11 mouse cellular contexts compared by ENCODE assay signal in the genomic region with DNA sequence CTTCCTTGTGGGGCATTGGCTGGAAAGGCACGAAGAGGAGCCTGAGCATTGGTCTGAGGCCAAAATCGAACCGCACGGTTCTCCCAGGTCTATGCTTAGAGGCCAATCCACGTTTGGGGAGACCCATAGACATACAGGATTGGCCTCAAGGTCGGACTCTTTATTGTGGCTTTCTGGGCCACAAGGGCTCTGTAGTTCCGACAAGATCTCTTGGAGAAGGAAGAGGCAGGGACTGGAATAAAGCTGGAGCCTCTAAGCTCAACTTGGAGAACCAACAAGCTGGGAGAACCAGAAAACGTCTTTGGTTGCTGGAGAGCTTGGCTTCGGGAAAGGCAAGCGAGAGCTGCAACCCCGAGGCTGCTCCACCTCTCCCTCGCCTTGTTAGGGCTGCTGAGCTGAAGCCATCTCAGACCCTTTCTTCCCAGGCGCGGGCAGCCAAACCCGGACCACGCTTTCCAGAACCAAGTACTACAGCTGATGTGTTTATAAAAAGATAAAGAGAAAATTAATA. TPM values are rescaled to one million over a fixed set of nuclear protein-coding genes. Genes with fewer than 3 reads are reported as not detected.
DNase-seq lines count a peak whose midpoint lies in the region; ATAC-seq and TF ChIP-seq lines count a peak whose summit lies in the region.
"Had no signal": no experiment of that assay in that cellular context is flagged by ENCODE, and none has a peak within 500 bp of the region (broad histone marks: within the 10 kb centered on the region; RNA-seq: fewer than 3 reads in every experiment).

No protein-coding gene starts in this region.

- DNase-seq in kidney, adult 9 months = peak; percentile 46
- DNase-seq in kidney, adult 8-10 months = no peak
- DNase-seq in cerebellum, postnatal 10 days = peak; percentile 78 to 80
- DNase-seq in midbrain, postnatal 0 days (ENCODE audit: low spot score) = no peak
- no peak for DNase-seq in ovary, postnatal 10 days (ENCODE audit: low spot score)
- no peak for DNase-seq in thymus, postnatal 4 days
- no peak for DNase-seq in c-Kit-positive CD71-positive TER-119-positive erythroid progenitor cells, embryonic 14.5 days (ENCODE audit: low spot score)

- TF ChIP-seq CTCF in midbrain, postnatal 0 days (IDR thresholded peaks at IDR 0.05) = no peak

- peak overlapping the region; percentile 93 for H3K9ac ChIP-seq in hindbrain, embryonic 13.5 days
- H3K9ac ChIP-seq in midbrain, postnatal 0 days (replicated peaks; ENCODE audit: low read length, poor library complexity, severe bottlenecking) = peak overlapping the region; percentile 64

- peak overlapping the region; percentile 96 for H3K27ac ChIP-seq in hindbrain, embryonic 13.5 days
- peak overlapping the region; percentile 67 for H3K27ac ChIP-seq in midbrain, postnatal 0 days (ENCODE audit: low read depth, low read length)
- H3K27ac ChIP-seq: macrophage had no signal

- under 1% methylated on average over 16 of the region's 16 CpGs for WGBS in hindbrain, embryonic 13.5 days
- 2% methylated on average over 16 of the region's 16 CpGs for WGBS in midbrain, postnatal 0 days

- peaks cover 94% of the 10 kb centered on the region for H3K27me3 ChIP-seq in hindbrain, embryonic 13.5 days
- peaks cover 34% of the 10 kb centered on the region for H3K27me3 ChIP-seq in midbrain, postnatal 0 days (ENCODE audit: insufficient read depth, low read length)

- no peak for ATAC-seq in hindbrain, embryonic 13.5 days (ENCODE audit: low FRiP score)
- no peak for ATAC-seq in midbrain, postnatal 0 days (ENCODE audit: low FRiP score)

- H3K4me3 ChIP-seq in hindbrain, embryonic 13.5 days = peak overlapping the region; percentile 64
- H3K4me3 ChIP-seq in midbrain, postnatal 0 days (ENCODE audit: low read depth, low read length) = peak overlapping the region; percentile 49
- H3K4me3 ChIP-seq: erythroblast, embryonic 14.5 days had no signal

- H3K9me3 ChIP-seq in hindbrain, embryonic 13.5 days = no peaks in the 10 kb centered on the region
- H3K9me3 ChIP-seq in midbrain, postnatal 0 days (ENCODE audit: low read length) = no peaks in the 10 kb centered on the region

- H3K36me3 ChIP-seq in hindbrain, embryonic 13.5 days = peaks cover 11% of the 10 kb centered on the region
- H3K36me3 ChIP-seq in midbrain, postnatal 0 days (ENCODE audit: insufficient read depth, low read length) = no peaks in the 10 kb centered on the region

- peak overlapping the region; percentile 58 for H3K4me2 ChIP-seq in hindbrain, embryonic 13.5 days
- H3K4me2 ChIP-seq in midbrain, postnatal 0 days (ENCODE audit: low read depth, low read length, poor library complexity, severe bottlenecking) = peak overlapping the region; percentile 44

- peaks cover 43% of the 10 kb centered on the region for H3K4me1 ChIP-seq in hindbrain, embryonic 13.5 days (replicated peaks)
- H3K4me1 ChIP-seq in midbrain, postnatal 0 days (ENCODE audit: insufficient read depth, low read length) = no peaks in the 10 kb centered on the region

RNA-seq across cellular contexts. Expression of gene Lhx1, which starts 2.0 kb away (rescaled TPM):
- polyA plus RNA-seq in hindbrain, embryonic 13.5 days (2015; fragmentation: Nextera tagmentation; extraction: Ambion mirVana) = 64.6 and 67.7 TPM in 2 replicates
- total RNA-seq in midbrain, postnatal 0 days (2014; rRNA removed) = 34.2 and 44.9 TPM in 2 replicates
- 21.3 and 22.5 TPM in 2 replicates for polyA plus RNA-seq in midbrain, postnatal 0 days (2015; fragmentation: Nextera tagmentation; extraction: Ambion mirVana)
- total RNA-seq: MEL had no signal
- polyA plus RNA-seq: erythroblast, embryonic 14.5 days; macrophage had no signal

RNA-seq across cellular contexts. Expression of gene Aatf, which starts 10.1 kb away (rescaled TPM):
- polyA plus RNA-seq in hindbrain, embryonic 13.5 days (2015; fragmentation: Nextera tagmentation; extraction: Ambion mirVana) = 56.9 and 57.4 TPM in 2 replicates
- total RNA-seq in midbrain, postnatal 0 days (2014; rRNA removed) = 24.8 and 27.3 TPM in 2 replicates
- 34.9 and 39.2 TPM in 2 replicates for polyA plus RNA-seq in midbrain, postnatal 0 days (2015; fragmentation: Nextera tagmentation; extraction: Ambion mirVana)

Comparison
In these comparisons a context has a peak if more than half of its experiments do, and no peak if none do; other contexts are left out.
1. DNase-seq: peak in kidney, adult 9 months (single experiment) and cerebellum, postnatal 10 days (2 of 2); none in kidney, adult 8-10 months (0 of 2), midbrain, postnatal 0 days (single experiment), ovary, postnatal 10 days (single experiment), thymus, postnatal 4 days (single experiment) and c-Kit-positive CD71-positive TER-119-positive erythroid progenitor cells, embryonic 14.5 days (single experiment).